Mouse (Mus musculus) thymus, postnatal 36 days (tissue): ENCODE data around the gene Rnf17.

ENCODE experiments used
- DNase-seq, 2 experiments: peaks; one replicate each; pipeline ENCODE4 v3.0.0; 2022; ENCODE audit warnings: mixed read lengths in 2 of 2

Gene Rnf17

GRCm38 (mm10) chr14:56512084-56512483 is 109.7 kb downstream of the Rnf17 start:
- no peak for DNase-seq

- DNase-seq = no peak
Observed at GRCm38 (mm10) chr14:56514775-56515174, 112.4 kb downstream of the Rnf17 start.

- DNase-seq = no peak
Observed at GRCm38 (mm10) chr14:56530788-56531187, 128.4 kb downstream of the Rnf17 start.

GRCm38 (mm10) chr14:56544946-56545345 is 142.6 kb downstream of the Rnf17 start:
- no peak for DNase-seq

- no peak for DNase-seq
Observed at GRCm38 (mm10) chr14:56545491-56545890, 143.1 kb downstream of the Rnf17 start.

- no peak for DNase-seq
Observed at GRCm38 (mm10) chr14:56550960-56551359, 148.6 kb downstream of the Rnf17 start.

- no peak for DNase-seq
Observed at GRCm38 (mm10) chr14:56552924-56553323, 150.5 kb downstream of the Rnf17 start.

- no peak for DNase-seq
Observed at GRCm38 (mm10) chr14:56553331-56553730, 150.9 kb downstream of the Rnf17 start.

- DNase-seq = no peak
Observed at GRCm38 (mm10) chr14:56554716-56555115, 152.3 kb downstream of the Rnf17 start.

- no peak for DNase-seq
Observed at GRCm38 (mm10) chr14:56559134-56559533, 156.8 kb downstream of the Rnf17 start.

- DNase-seq = peak; percentile 28 to 35
Observed at GRCm38 (mm10) chr14:56567476-56567875, 165.1 kb downstream of the Rnf17 start.

- DNase-seq = no peak
Observed at GRCm38 (mm10) chr14:56569041-56569440, 166.7 kb downstream of the Rnf17 start.

GRCm38 (mm10) chr14:56571310-56572093 is 169.1 kb downstream of the Rnf17 start:
- peak; percentile 95 for DNase-seq

GRCm38 (mm10) chr14:56572546-56572945 is 170.2 kb downstream of the Rnf17 start:
- DNase-seq = no peak
